Mouse (Mus musculus) brain, embryonic 18.5 days (tissue): ENCODE results near the gene Rufy1.

ENCODE experiments used
- DNase-seq: peaks from one replicate; pipeline ENCODE4 v3.0.0-alpha.2; 2012; ENCODE audit warnings: low read depth, low spot score

The Rufy1 gene

GRCm38 (mm10) chr11:50426056-50426455, 4.9 kb downstream of the Rufy1 start:
- no peak for DNase-seq

- peak; percentile 86 for DNase-seq
Measured at GRCm38 (mm10) chr11:50421934-50422780, 8.8 kb downstream of the Rufy1 start.

GRCm38 (mm10) chr11:50421461-50421860, 9.5 kb downstream of the Rufy1 start:
- DNase-seq = no peak

GRCm38 (mm10) chr11:50417856-50418255, 13.1 kb downstream of the Rufy1 start:
- no peak for DNase-seq

- DNase-seq = no peak
Measured at GRCm38 (mm10) chr11:50415563-50416241, 15.2 kb downstream of the Rufy1 start.

- DNase-seq = no peak
Measured at GRCm38 (mm10) chr11:50407235-50407634, 23.7 kb downstream of the Rufy1 start.

- no peak for DNase-seq
Measured at GRCm38 (mm10) chr11:50403367-50404014, 27.4 kb downstream of the Rufy1 start.

- DNase-seq = no peak
Measured at GRCm38 (mm10) chr11:50402481-50402880, 28.4 kb downstream of the Rufy1 start.

- DNase-seq = no peak
Measured at GRCm38 (mm10) chr11:50398803-50399202, 32.1 kb downstream of the Rufy1 start.

GRCm38 (mm10) chr11:50397316-50397715, 33.6 kb downstream of the Rufy1 start:
- no peak for DNase-seq

- no peak for DNase-seq
Measured at GRCm38 (mm10) chr11:50396766-50397307, 34.1 kb downstream of the Rufy1 start.

GRCm38 (mm10) chr11:50394731-50395130, 36.2 kb downstream of the Rufy1 start:
- no peak for DNase-seq

- no peak for DNase-seq
Measured at GRCm38 (mm10) chr11:50393306-50393705, 37.6 kb downstream of the Rufy1 start.

- DNase-seq = no peak
Measured at GRCm38 (mm10) chr11:50391272-50391960, 39.5 kb downstream of the Rufy1 start.

GRCm38 (mm10) chr11:50389616-50390015, 41.3 kb downstream of the Rufy1 start:
- no peak for DNase-seq

- DNase-seq = no peak
Measured at GRCm38 (mm10) chr11:50389011-50389410, 41.9 kb downstream of the Rufy1 start.

- no peak for DNase-seq
Measured at GRCm38 (mm10) chr11:50388217-50388929, 42.6 kb downstream of the Rufy1 start.

- DNase-seq = no peak
Measured at GRCm38 (mm10) chr11:50387697-50388096, 43.2 kb downstream of the Rufy1 start.

GRCm38 (mm10) chr11:50387167-50387679, 43.7 kb downstream of the Rufy1 start:
- no peak for DNase-seq

- DNase-seq = no peak
Measured at GRCm38 (mm10) chr11:50381311-50381710, 49.6 kb downstream of the Rufy1 start.
